Mouse (Mus musculus): ENCODE measurements around the gene Rbm5. TPM values are rescaled to one million over a fixed set of nuclear protein-coding genes. Genes with fewer than 3 reads are reported as not detected.

Gene Rbm5
- polyA plus RNA-seq, 1 experiment from 2014 or later = 199 TPM

DNA sequence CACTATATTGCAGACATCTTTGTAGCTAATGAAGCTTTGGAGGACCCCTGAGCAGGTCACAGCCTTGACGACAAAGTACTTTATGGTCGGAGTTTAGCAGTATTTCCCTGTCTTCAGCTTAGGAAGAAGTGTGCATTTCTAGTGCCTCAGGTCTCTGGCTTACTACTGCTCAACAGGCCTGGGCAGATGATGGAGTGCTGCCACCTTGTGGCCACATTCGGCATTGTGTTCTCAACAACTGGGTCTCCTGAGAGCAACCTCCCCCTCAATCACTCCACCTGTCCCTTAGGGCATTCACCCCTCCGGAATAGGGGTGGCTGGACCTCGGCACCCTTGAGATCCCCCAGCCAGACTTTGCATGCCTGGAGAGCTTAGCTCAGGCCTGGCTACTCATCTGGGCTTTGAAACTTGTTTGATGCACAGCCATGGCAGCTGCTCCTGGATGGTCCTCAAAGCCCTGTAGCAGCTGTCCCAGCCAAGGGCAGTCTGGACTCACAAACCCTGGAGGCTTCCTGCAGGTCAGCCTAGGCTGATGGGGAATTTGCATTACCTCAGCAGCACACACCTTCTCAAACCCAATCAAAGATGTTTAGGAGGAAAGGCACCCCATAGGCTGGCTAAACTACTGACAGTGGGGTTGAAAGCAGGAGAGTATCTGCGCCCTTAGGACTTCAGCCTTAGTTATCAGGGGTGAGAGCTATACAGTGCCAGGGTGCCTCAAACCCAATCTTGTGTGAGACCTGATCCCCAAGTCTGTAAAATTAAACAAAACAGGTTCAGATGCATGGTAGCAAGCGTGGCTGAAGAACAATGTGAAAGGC, 32.6 kb downstream of the Rbm5 start:
- no peak overlapping the region for H3K4me2 ChIP-seq (replicated peaks)
- H3K27me3 ChIP-seq (ENCODE audit: control insufficient read depth, insufficient read depth, low read length) = no peaks in the 10 kb centered on the region
- peaks cover 51% of the 10 kb centered on the region for H3K36me3 ChIP-seq (replicated peaks; ENCODE audit: control insufficient read depth, insufficient read depth)
- 20% methylated on average over 7 of the region's 7 CpGs for WGBS
- ATAC-seq (ENCODE audit: low FRiP score) (peak; percentile 63), DNase-seq (ENCODE audit: low spot score) (peak; percentile 94)
- peak overlapping the region; percentile 63 for H3K27ac ChIP-seq
- H3K9me3 ChIP-seq (ENCODE audit: control insufficient read depth, low read length) = no peaks in the 10 kb centered on the region
- no peak overlapping the region for H3K9ac ChIP-seq
- no peak overlapping the region for H3K4me3 ChIP-seq (replicated peaks; ENCODE audit: low read length)
- H3K4me1 ChIP-seq (replicated peaks; ENCODE audit: control insufficient read depth, insufficient read depth, low read length) = peaks cover 27% of the 10 kb centered on the region

DNA sequence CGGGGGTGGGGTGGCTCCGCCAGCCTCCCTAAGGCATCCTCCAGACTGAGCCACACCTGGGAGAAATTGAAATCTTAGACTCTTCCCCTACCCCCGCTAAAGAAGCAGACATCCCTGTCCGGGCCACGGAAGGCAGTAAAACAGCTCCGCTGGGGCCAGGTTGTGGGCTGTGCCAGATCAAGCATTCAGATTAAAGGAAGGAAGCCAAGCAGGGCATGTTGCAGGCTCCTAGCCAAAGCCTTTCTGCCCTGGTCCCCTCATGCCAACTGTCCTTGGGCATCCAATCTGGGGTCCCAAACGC, 34.7 kb downstream of the Rbm5 start:
- H3K4me3 ChIP-seq (replicated peaks; ENCODE audit: low read length) = no peak overlapping the region
- ATAC-seq (ENCODE audit: low FRiP score) = peak; percentile 9; the same call in 1 of the 2 replicates

DNA sequence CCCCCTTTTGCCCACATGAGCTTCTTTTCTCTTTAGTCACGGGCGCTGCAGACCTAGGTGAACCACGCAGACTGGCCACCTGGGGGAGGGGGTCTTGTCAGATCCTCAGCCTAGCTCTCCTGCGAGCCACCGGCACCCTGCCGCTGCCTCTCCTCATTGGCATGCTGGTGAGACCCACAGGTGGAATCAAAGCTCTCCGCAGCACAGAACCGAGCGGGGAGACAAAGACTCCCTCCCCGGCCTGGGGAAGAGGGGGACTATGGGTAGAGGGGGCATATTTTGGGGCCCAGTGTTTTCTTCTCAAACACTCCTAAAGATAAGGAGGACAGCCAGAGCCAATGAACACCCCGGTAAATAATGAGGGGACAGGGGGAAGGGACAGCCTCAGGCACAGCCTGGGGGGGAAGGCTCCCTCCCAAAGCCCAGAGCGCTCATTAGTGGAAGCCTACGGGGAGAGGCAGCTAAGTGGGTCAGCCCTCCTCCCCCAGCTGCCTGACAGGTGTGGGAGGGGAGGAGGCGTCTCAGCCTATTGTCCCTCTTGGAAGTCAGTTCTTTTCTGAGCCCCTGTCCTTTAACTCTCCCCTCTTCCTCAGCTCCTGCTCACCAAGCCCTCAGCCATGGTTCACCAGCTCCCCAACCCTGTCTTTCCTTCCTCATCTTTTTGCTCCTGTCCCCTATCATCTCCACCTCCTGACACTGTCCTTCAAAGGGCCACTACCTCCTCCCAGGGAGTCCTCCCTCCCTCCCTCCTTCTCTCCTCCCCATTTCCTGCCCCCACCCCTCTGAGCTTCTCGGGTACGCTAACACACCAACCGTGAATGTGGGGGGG, 35.2 kb downstream of the Rbm5 start:
- ATAC-seq (ENCODE audit: low FRiP score) (0 out of 2 replicates have a peak, but pooled peaks have one; percentile 25), DNase-seq (ENCODE audit: low spot score) (no peak)
- Histone ChIP-seq H3K4me1 (replicated peaks; ENCODE audit: control insufficient read depth, insufficient read depth, low read length) (peaks cover 27% of the 10 kb centered on the region), H3K27me3 (ENCODE audit: control insufficient read depth, insufficient read depth, low read length) (no peaks in the 10 kb centered on the region), H3K27ac (peak overlapping the region; percentile 51), H3K9me3 (ENCODE audit: control insufficient read depth, low read length) (no peaks in the 10 kb centered on the region), H3K4me3 (replicated peaks; ENCODE audit: low read length) (no peak overlapping the region), H3K4me2 (replicated peaks) (peak overlapping the region; percentile 28), H3K9ac (peak overlapping the region; percentile 3; the same call in 1 of the 2 replicates), H3K36me3 (replicated peaks; ENCODE audit: control insufficient read depth, insufficient read depth) (peaks cover 25% of the 10 kb centered on the region)
- 3% methylated on average over 16 of the region's 17 CpGs for WGBS

More for the DNA sequence above, 34.7 kb downstream of the Rbm5 start:
- WGBS = 4% methylated on average over 7 of the region's 7 CpGs
- H3K36me3 ChIP-seq (replicated peaks; ENCODE audit: control insufficient read depth, insufficient read depth) = peaks cover 30% of the 10 kb centered on the region
- DNase-seq (ENCODE audit: low spot score) = no peak
- peak overlapping the region; percentile 51 for H3K27ac ChIP-seq
- H3K4me1 ChIP-seq (replicated peaks; ENCODE audit: control insufficient read depth, insufficient read depth, low read length) = peaks cover 27% of the 10 kb centered on the region
- peak overlapping the region; percentile 3; the same call in 1 of the 2 replicates for H3K9ac ChIP-seq
- H3K27me3 ChIP-seq (ENCODE audit: control insufficient read depth, insufficient read depth, low read length) = no peaks in the 10 kb centered on the region
- H3K9me3 ChIP-seq (ENCODE audit: control insufficient read depth, low read length) = no peaks in the 10 kb centered on the region
- peak overlapping the region; percentile 28 for H3K4me2 ChIP-seq (replicated peaks)

DNA sequence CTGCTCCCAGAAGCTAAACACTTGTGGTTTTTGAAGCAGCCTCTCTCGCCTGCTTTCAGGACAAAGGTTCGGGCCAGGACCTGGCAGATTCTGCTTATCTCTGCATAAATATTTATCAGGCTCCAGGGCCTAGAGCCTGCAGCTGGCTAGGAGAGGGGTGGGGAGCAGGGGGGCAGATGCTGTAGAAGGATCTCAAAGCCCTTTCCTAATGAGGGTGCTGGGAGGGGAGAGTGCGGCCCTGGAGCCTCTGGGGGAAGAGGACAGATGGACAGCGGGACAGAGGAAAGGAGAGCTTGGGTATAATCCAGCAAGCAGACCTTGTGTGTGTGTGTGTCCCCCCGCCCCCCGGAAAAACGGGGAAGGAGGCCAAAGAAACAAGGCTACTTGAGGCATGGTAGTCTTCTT, 36.2 kb downstream of the Rbm5 start:
- Histone ChIP-seq H3K4me3 (replicated peaks; ENCODE audit: low read length) (no peak overlapping the region), H3K4me2 (replicated peaks) (no peak overlapping the region), H3K4me1 (replicated peaks; ENCODE audit: control insufficient read depth, insufficient read depth, low read length) (peaks cover 37% of the 10 kb centered on the region), H3K27me3 (ENCODE audit: control insufficient read depth, insufficient read depth, low read length) (no peaks in the 10 kb centered on the region), H3K36me3 (replicated peaks; ENCODE audit: control insufficient read depth, insufficient read depth) (peaks cover 15% of the 10 kb centered on the region), H3K27ac (peak overlapping the region; percentile 51), H3K9ac (0 out of 2 replicates have a peak overlapping the region, but pooled peaks have one; percentile 3), H3K9me3 (ENCODE audit: control insufficient read depth, low read length) (no peaks in the 10 kb centered on the region)
- ATAC-seq (ENCODE audit: low FRiP score) (no peak), DNase-seq (ENCODE audit: low spot score) (no peak)
- 19% methylated on average over 7 of the region's 7 CpGs for WGBS

DNA sequence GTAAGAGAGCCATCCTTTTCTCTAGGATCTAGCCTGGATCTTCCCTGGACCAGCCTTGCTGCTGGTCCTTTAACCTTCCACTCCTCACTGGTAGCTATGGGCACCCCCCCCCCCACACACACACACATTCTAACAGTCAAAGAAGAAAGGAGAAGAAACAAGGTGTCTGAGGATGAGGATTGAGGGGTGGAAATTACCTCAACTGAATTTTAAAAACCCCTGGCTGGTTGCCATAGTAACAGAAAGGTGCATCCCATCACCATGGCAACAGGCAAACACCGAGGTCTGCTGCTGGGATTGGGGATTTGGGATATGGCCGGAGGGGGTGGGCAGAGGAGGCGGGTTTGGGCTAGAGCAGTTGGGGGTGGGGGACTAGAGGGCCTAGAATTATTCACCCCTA, 41.1 kb downstream of the Rbm5 start:
- ATAC-seq (ENCODE audit: low FRiP score) = peak; percentile 52
- H3K4me1 ChIP-seq (replicated peaks; ENCODE audit: control insufficient read depth, insufficient read depth, low read length) = peaks cover 34% of the 10 kb centered on the region
- H3K27ac ChIP-seq = peak overlapping the region; percentile 84
- H3K36me3 ChIP-seq (replicated peaks; ENCODE audit: control insufficient read depth, insufficient read depth) = no peaks in the 10 kb centered on the region
- DNase-seq (ENCODE audit: low spot score) = peak; percentile 76
- no peaks in the 10 kb centered on the region for H3K9me3 ChIP-seq (ENCODE audit: control insufficient read depth, low read length)
- no peak overlapping the region for H3K9ac ChIP-seq
- no peaks in the 10 kb centered on the region for H3K27me3 ChIP-seq (ENCODE audit: control insufficient read depth, insufficient read depth, low read length)
- H3K4me2 ChIP-seq (replicated peaks) = no peak overlapping the region
- WGBS = 24% methylated on average over 3 of the region's 3 CpGs
- H3K4me3 ChIP-seq (replicated peaks; ENCODE audit: low read length) = no peak overlapping the region

DNA sequence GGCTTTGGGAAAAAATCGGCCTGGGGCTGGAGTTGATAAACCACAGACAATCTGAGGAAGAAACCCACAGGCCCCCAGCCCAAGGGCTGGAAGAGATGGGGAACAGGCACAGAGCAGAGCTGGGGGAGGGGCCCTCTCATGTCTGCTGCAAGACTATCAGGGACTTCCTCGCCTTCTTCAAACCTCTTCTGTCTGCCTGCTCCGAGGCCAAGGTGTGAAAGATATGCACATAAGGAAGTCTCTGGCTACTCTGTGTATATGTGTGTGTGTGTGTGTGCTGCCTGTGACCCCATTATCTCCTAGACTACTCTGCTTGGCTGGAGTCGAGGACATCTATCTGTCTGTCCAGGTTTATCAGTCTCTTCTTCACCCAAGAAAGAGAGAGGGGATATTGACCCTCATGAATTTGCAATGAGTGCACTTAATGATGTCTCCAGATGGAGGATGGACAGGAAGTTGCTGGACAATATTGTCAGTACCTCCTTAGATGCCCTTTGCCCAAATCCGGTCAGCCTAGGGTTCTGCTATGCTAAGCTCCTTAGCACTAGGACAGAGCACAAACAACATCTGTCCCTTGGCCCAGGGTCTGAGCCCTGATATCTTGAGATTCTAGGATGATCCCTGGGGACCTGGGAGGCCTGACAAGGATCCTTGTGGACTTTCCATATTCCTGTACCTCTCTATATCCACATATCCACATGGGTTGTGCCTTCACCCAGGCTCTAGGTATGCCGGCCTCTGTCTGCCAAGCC, 41.7 kb downstream of the Rbm5 start:
- H3K4me2 ChIP-seq (replicated peaks) = no peak overlapping the region
- DNase-seq (ENCODE audit: low spot score) = no peak
- H3K27me3 ChIP-seq (ENCODE audit: control insufficient read depth, insufficient read depth, low read length) = no peaks in the 10 kb centered on the region
- H3K9me3 ChIP-seq (ENCODE audit: control insufficient read depth, low read length) = no peaks in the 10 kb centered on the region
- peak overlapping the region; percentile 84 for H3K27ac ChIP-seq
- H3K36me3 ChIP-seq (replicated peaks; ENCODE audit: control insufficient read depth, insufficient read depth) = no peaks in the 10 kb centered on the region
- peaks cover 31% of the 10 kb centered on the region for H3K4me1 ChIP-seq (replicated peaks; ENCODE audit: control insufficient read depth, insufficient read depth, low read length)
- no peak overlapping the region for H3K4me3 ChIP-seq (replicated peaks; ENCODE audit: low read length)
- 65% methylated on average over 6 of the region's 6 CpGs for WGBS
- ATAC-seq (ENCODE audit: low FRiP score) = no peak
- no peak overlapping the region for H3K9ac ChIP-seq

DNA sequence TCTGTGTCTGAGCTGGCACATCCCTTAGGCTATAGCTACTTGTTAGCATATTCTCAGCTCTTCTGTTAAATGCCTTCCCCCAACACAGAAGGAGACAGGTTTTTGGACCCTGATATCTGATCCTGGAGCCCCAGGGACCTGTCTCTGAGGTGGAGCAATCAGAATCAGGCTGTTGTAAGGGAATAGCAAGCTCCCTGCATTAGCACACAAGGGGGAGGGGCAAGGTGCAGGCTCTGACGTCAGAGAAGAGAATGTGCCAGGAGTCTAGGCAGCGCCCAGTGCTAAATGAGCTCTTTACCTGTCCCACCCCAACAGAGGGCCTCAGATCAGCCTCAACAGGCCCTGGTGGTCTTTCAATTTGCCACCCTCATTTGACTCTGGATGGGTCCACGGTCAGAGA, 43.8 kb downstream of the Rbm5 start:
- Histone ChIP-seq H3K9ac (no peak overlapping the region), H3K4me2 (replicated peaks) (no peak overlapping the region), H3K9me3 (ENCODE audit: control insufficient read depth, low read length) (no peaks in the 10 kb centered on the region), H3K27ac (no peak overlapping the region), H3K36me3 (replicated peaks; ENCODE audit: control insufficient read depth, insufficient read depth) (no peaks in the 10 kb centered on the region), H3K4me3 (replicated peaks; ENCODE audit: low read length) (no peak overlapping the region), H3K4me1 (replicated peaks; ENCODE audit: control insufficient read depth, insufficient read depth, low read length) (peaks cover 50% of the 10 kb centered on the region), H3K27me3 (ENCODE audit: control insufficient read depth, insufficient read depth, low read length) (no peaks in the 10 kb centered on the region)
- ATAC-seq (ENCODE audit: low FRiP score) = no peak
- 43% methylated on average over 3 of the region's 3 CpGs for WGBS
- no peak for DNase-seq (ENCODE audit: low spot score)

DNA sequence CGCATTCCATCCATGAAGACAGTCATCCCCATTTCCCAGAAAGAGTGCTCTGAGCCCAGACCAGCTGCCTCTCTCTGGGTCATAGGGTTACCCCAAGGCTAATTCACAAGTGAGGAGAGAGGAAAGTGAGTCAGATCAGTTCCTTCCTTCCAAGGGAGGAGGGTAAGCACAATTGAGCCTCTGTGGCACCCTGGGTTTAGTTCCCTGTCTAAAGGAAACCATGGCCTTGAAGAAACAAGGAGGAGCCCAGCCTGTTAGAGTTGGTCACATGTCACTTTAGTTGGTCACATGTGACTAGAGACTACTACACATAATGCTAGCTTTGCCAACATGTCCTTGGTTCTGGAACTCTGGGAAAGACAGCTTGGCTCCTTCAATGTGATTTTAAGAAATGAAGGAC, 46.0 kb downstream of the Rbm5 start:
- H3K4me3 ChIP-seq (replicated peaks; ENCODE audit: low read length) = no peak overlapping the region
- no peak overlapping the region for H3K4me2 ChIP-seq (replicated peaks)
- H3K27ac ChIP-seq = 0 out of 2 replicates have a peak overlapping the region, but pooled peaks have one; percentile 6
- ATAC-seq (ENCODE audit: low FRiP score) (no peak), DNase-seq (ENCODE audit: low spot score) (no peak)
- H3K4me1 ChIP-seq (replicated peaks; ENCODE audit: control insufficient read depth, insufficient read depth, low read length) = peaks cover 42% of the 10 kb centered on the region
- H3K9me3 ChIP-seq (ENCODE audit: control insufficient read depth, low read length) = no peaks in the 10 kb centered on the region
- 88% methylated on average over 1 of the region's 1 CpGs for WGBS
- no peaks in the 10 kb centered on the region for H3K36me3 ChIP-seq (replicated peaks; ENCODE audit: control insufficient read depth, insufficient read depth)
- H3K27me3 ChIP-seq (ENCODE audit: control insufficient read depth, insufficient read depth, low read length) = no peaks in the 10 kb centered on the region
- no peak overlapping the region for H3K9ac ChIP-seq

Measured in hindbrain, embryonic 14.5 days (tissue).